Mouse (Mus musculus) embryonic facial prominence, embryonic 14.5 days (tissue): Measurements from ENCODE around the gene Scn5a. TPM values are rescaled to one million over a fixed set of nuclear protein-coding genes. Genes with fewer than 3 reads are reported as not detected.

ENCODE experiments used
- ATAC-seq: fragments of 200-750 bp; cut with Nextera tagmentation; 2 replicates; pipeline ENCODE4 v1.8.0; 2017; ENCODE audit warnings: low read depth, moderate number of reproducible peaks, moderate TSS enrichment
- DNase-seq: peaks from one replicate; pipeline ENCODE4 v3.0.0-alpha.2; 2015; ENCODE audit warnings: low spot score
- H3K27ac ChIP-seq: fragments of 300-500 bp; sonication (generic); replicated peaks from 2 replicates; pipeline ENCODE4 v1.5.1; 2014; ENCODE audit warnings: low read depth, mild to moderate bottlenecking, low read length, moderate library complexity
- H3K27me3 ChIP-seq: fragments of 300-500 bp; sonication (generic); replicated peaks from 2 replicates; pipeline ENCODE4 v1.6.1; 2014; ENCODE audit warnings: low read length; ENCODE audit not compliant: control insufficient read depth, insufficient read depth
- H3K36me3 ChIP-seq: fragments of 300-500 bp; sonication (generic); 2 replicates; pipeline ENCODE4 v1.6.1; 2014; ENCODE audit warnings: low read length, mixed read lengths; ENCODE audit not compliant: control insufficient read depth, insufficient read depth
- H3K4me1 ChIP-seq: fragments of 300-500 bp; sonication (generic); 2 replicates; pipeline ENCODE4 v1.6.1; 2014; ENCODE audit warnings: antibody characterized with exemption, low read length; ENCODE audit not compliant: control insufficient read depth, insufficient read depth
- H3K4me2 ChIP-seq: fragments of 300-500 bp; sonication (generic); 2 replicates; pipeline ENCODE4 v1.6.1; 2014; ENCODE audit warnings: low read depth, mild to moderate bottlenecking, low read length, moderate library complexity, mixed read lengths
- H3K4me3 ChIP-seq: fragments of 300-500 bp; sonication (generic); 2 replicates; pipeline ENCODE4 v1.5.1; 2014; ENCODE audit warnings: low read depth, mild to moderate bottlenecking, low read length
- H3K9ac ChIP-seq: fragments of 300-500 bp; sonication (generic); 2 replicates; pipeline ENCODE4 v1.6.1; 2014; ENCODE audit warnings: low read depth, mild to moderate bottlenecking, low read length, moderate library complexity, mixed read lengths
- H3K9me3 ChIP-seq: fragments of 300-500 bp; sonication (generic); 2 replicates; pipeline ENCODE4 v1.6.1; 2016; ENCODE audit warnings: low read length; ENCODE audit not compliant: control insufficient read depth
- WGBS: fragments of 180-500 bp; shearing (Covaris S2); extraction: QIAGEN DNeasy Blood & Tissue Kit; methylation state at CpG from one replicate; pipeline ENCODE4 v1.1.7; 2014; 5-methylcytosine and 5-hydroxymethylcytosine counted together
- polyA plus RNA-seq: library from polyadenylated mRNA; unstranded; fragments of >200 nt; fragmentation: Nextera tagmentation; extraction: Ambion mirVana; gene quantifications from 2 replicates; pipeline ENCODE4 v1.2.1, GENCODE M21; 2014

The Scn5a gene
- polyA plus RNA-seq, 1 experiment from 2014 or later: 0.67 TPM

DNA sequence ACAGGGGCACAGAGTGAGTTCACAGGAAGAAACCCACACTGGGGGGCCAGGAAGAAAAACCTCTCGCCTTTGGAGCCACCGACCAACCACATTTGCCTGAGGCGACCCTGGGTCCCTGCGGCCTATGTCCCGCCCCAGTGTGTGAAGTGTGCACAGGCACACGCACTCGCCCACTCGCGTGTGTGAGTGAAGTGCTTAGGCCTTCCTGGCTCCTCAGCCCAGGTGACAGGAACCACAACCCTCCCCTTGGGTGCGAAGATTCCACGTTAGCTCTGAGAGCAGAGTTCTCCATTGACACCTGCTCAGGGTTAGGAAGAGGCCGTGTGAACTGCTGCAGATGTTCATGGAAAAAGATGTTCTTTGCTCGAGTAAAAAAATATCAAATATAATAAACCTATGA is 93.9 kb downstream of the Scn5a start:
- DNase-seq: no peak
- 84% methylated on average over 13 of the region's 13 CpGs for WGBS
- Histone ChIP-seq H3K9ac (no peak overlapping the region), H3K4me1 (peaks cover 3% of the 10 kb centered on the region; the same call in 1 of the 2 replicates), H3K4me2 (no peak overlapping the region), H3K9me3 (no peaks in the 10 kb centered on the region), H3K4me3 (no peak overlapping the region), H3K36me3 (no peaks in the 10 kb centered on the region), H3K27me3 (no peaks in the 10 kb centered on the region), H3K27ac (no peak overlapping the region)
- ATAC-seq: no peak

DNA sequence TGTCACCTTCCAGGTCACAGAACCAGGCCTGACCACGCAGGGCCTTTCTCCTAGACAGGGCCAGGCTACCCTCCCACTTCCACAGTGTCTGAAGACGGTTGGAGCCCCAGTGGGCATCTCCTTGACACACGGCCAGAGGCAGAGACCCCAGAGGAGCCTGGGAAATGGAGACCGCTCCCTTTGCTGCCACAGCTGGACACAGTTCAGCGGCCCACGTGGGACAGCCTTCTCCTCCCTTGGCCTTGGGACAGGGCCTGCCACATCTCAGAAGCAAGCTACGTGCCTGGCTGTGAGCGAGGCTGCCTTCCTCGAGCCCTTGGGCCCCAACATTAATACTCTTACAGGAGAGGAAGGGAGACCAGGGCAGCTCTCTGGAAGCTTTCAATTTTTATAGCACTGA is 94.4 kb downstream of the Scn5a start:
- Histone ChIP-seq H3K36me3 (no peaks in the 10 kb centered on the region), H3K27ac (no peak overlapping the region), H3K9me3 (no peaks in the 10 kb centered on the region), H3K4me3 (no peak overlapping the region), H3K9ac (no peak overlapping the region), H3K4me2 (no peak overlapping the region), H3K27me3 (no peaks in the 10 kb centered on the region), H3K4me1 (peaks cover 3% of the 10 kb centered on the region; the same call in 1 of the 2 replicates)
- DNase-seq: no peak
- WGBS: 48% methylated on average over 9 of the region's 9 CpGs
- ATAC-seq: no peak

DNA sequence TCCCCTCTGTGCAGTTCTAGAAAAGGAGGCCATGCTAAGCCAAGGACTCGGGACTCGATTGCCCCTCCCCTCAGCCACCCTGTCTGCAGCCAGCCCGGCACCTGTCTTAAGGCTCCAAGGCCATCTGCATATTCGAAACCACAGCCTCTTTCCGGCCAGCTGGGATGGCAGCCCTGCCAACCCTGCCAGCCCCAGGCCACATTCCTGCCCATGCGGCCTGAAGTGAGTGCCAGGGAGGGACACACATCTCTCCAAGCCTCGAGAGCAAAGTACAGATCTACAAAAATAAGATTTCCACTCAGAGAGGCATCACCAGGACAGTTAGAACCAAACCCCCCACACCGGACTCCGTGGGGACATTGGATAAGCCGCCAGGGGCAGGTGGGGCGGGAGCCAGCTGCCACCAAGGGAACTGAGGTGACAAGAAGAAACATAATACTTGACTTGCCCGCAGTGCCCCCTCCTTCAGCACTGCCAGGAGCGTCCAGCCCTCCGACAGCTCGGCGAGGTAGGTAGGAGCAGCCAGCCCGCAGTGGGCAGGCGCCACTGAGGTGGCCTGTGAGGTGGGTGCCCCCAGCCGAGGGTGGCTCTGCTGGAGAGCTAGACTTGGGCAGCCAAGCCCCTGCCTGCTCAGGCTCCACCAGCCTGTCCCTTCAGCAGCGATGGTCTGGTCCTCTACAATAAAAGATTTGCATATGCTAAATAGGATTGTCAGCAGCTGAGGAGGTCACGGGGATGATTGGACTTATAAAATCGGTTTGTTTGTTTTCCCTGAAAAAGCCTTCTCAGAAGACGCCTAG is 95.1 kb downstream of the Scn5a start:
- H3K27me3 ChIP-seq: no peaks in the 10 kb centered on the region
- H3K27ac ChIP-seq: no peak overlapping the region
- H3K36me3 ChIP-seq: no peaks in the 10 kb centered on the region
- peak; percentile 44 for DNase-seq
- no peak overlapping the region for H3K4me3 ChIP-seq
- no peak overlapping the region; the same call in 1 of the 2 replicates for H3K4me2 ChIP-seq
- H3K9me3 ChIP-seq: no peaks in the 10 kb centered on the region
- 46% methylated on average over 22 of the region's 23 CpGs for WGBS
- ATAC-seq: peak; percentile 79
- no peak overlapping the region for H3K9ac ChIP-seq
- peaks cover 3% of the 10 kb centered on the region; the same call in 1 of the 2 replicates for H3K4me1 ChIP-seq

DNA sequence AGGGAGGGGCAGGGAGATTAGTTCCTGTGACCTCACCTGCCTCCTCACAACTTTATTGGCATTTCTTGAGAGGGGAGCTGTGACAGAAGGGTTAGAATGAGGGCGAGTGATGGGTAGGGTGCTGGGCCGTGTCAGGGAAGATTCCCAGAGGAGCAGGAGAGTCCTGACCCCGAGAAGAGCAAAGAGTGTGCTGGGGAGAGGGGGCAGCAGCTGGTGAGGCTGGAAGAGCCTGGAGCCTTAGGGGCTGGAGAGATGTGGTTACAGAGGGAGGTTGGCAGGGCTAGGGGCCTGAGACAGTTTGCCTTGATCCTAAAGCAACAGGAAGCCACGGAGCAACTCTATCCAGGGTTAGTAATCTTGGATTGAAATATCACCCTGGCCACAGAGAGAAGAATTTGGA is 97.2 kb downstream of the Scn5a start:
- Histone ChIP-seq H3K27me3 (no peaks in the 10 kb centered on the region), H3K9ac (no peak overlapping the region), H3K4me1 (peaks cover 3% of the 10 kb centered on the region; the same call in 1 of the 2 replicates), H3K36me3 (no peaks in the 10 kb centered on the region), H3K4me2 (no peak overlapping the region), H3K27ac (no peak overlapping the region), H3K9me3 (no peaks in the 10 kb centered on the region), H3K4me3 (no peak overlapping the region)
- WGBS: 83% methylated on average over 4 of the region's 4 CpGs
- ATAC-seq (no peak), DNase-seq (no peak)

DNA sequence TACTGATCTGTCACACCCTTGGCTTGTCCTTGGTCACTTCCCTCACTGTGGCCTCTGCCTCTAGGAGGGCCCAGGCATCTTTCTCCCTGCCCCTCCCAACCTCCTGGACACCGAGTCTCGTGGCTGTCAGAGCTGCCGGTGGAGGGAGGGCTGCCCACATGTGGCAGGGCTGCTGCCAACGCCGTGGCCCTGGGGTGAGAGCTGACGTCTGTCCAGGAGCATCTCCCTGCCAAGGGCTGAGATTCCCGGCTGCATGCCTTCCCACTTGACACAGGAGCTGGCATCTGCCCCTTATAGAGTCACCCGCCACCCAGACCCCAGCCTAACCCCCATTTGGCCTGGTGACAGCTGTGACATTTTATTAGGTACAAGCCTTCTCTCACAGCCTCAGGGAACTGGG is 99.5 kb downstream of the Scn5a start:
- H3K9me3 ChIP-seq: no peaks in the 10 kb centered on the region
- no peak overlapping the region for H3K27ac ChIP-seq
- peak overlapping the region; percentile 31; the same call in 1 of the 2 replicates for H3K9ac ChIP-seq
- peaks cover 3% of the 10 kb centered on the region; the same call in 1 of the 2 replicates for H3K4me1 ChIP-seq
- DNase-seq (no peak), ATAC-seq (no peak)
- H3K27me3 ChIP-seq: no peaks in the 10 kb centered on the region
- 55% methylated on average over 8 of the region's 8 CpGs for WGBS
- H3K36me3 ChIP-seq: no peaks in the 10 kb centered on the region
- no peak overlapping the region for H3K4me2 ChIP-seq
- no peak overlapping the region for H3K4me3 ChIP-seq

- H3K4me3 ChIP-seq: no peak overlapping the region
- H3K9me3 ChIP-seq: no peaks in the 10 kb centered on the region
- H3K4me2 ChIP-seq: no peak overlapping the region
- H3K36me3 ChIP-seq: no peaks in the 10 kb centered on the region
- H3K27me3 ChIP-seq: no peaks in the 10 kb centered on the region
- H3K27ac ChIP-seq: no peak overlapping the region
- no peak for ATAC-seq
- H3K4me1 ChIP-seq: no peaks in the 10 kb centered on the region
- no peak for DNase-seq
- WGBS: 73% methylated on average over 11 of the region's 11 CpGs
- H3K9ac ChIP-seq: no peak overlapping the region
These were observed 100.5 kb downstream of the Scn5a start for GRCm38 (mm10) chr9:119478345-119478744.

DNA sequence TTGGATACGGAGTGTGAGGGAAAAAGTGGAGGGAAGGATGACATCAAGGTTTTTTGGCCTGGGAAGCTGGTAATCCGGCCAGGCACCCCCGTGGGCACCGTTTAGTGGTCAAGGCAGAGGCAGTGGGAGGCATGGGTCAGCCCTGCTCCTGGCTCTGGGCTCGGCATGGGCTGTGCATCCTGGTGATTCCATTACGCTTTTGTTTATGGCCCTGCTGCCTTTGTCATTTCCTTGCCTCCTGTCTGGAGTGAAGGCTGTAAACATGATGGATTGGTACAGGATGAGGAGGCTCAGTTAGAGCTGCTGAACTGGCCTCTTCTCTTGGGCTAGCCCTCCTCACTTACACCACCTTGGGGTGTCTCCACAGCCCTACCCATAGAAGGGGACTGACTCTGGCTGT is 101.1 kb downstream of the Scn5a start:
- 41% methylated on average over 4 of the region's 6 CpGs for WGBS
- no peak overlapping the region for H3K4me3 ChIP-seq
- no peaks in the 10 kb centered on the region for H3K9me3 ChIP-seq
- ATAC-seq (no peak), DNase-seq (no peak)
- no peak overlapping the region for H3K4me2 ChIP-seq
- no peak overlapping the region for H3K27ac ChIP-seq
- no peak overlapping the region for H3K9ac ChIP-seq
- no peaks in the 10 kb centered on the region for H3K4me1 ChIP-seq
- H3K27me3 ChIP-seq: no peaks in the 10 kb centered on the region
- no peaks in the 10 kb centered on the region for H3K36me3 ChIP-seq

- no peaks in the 10 kb centered on the region for H3K4me1 ChIP-seq
- ATAC-seq (no peak), DNase-seq (no peak)
- no peak overlapping the region for H3K27ac ChIP-seq
- H3K36me3 ChIP-seq: no peaks in the 10 kb centered on the region
- H3K4me2 ChIP-seq: no peak overlapping the region
- H3K4me3 ChIP-seq: no peak overlapping the region
- H3K27me3 ChIP-seq: no peaks in the 10 kb centered on the region
- H3K9me3 ChIP-seq: no peaks in the 10 kb centered on the region
- H3K9ac ChIP-seq: no peak overlapping the region
- 56% methylated on average over 12 of the region's 15 CpGs for WGBS
These were observed 103.9 kb downstream of the Scn5a start for GRCm38 (mm10) chr9:119474717-119475611.
